Mouse (Mus musculus) ovary, adult 10 weeks (tissue): Measurements from ENCODE around the gene Naa80. TPM values are rescaled to one million over a fixed set of nuclear protein-coding genes. Genes with fewer than 3 reads are reported as not detected.

Experiments
- polyA plus RNA-seq: library from polyadenylated mRNA; stranded (reverse); fragments of 350-450 nt; fragmentation: Illumina TruSeq; extraction: RNeasy Lipid Tissue Mini Kit (QIAGEN cat#74804); gene quantifications from one replicate; pipeline ENCODE4 v1.2.3, GENCODE M21; 2014

The Naa80 gene
- 5.5 TPM for polyA plus RNA-seq

DNA sequence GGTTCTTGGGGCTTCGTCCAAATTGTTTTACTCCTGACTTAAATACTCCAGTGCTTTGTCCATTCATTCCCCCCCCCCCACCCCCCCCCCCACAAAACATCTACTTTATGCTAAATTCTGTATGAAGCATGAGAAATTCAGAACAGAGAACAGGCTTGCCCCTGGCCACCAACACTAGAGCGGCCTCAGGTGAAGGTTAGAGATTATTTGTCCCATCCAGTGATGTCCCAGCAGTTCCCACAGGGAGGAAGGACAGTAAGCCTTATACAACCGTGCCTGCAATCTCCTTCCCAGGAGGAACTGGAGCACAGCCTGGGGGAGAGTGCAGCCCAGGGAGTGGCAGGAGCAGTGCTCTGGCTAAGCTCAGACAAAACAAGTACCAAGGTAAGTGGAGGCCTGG is at the start of gene Naa80:
Naa80 (plus strand) TSS at position 301 of the 400 bp plus-strand sequence.

DNA sequence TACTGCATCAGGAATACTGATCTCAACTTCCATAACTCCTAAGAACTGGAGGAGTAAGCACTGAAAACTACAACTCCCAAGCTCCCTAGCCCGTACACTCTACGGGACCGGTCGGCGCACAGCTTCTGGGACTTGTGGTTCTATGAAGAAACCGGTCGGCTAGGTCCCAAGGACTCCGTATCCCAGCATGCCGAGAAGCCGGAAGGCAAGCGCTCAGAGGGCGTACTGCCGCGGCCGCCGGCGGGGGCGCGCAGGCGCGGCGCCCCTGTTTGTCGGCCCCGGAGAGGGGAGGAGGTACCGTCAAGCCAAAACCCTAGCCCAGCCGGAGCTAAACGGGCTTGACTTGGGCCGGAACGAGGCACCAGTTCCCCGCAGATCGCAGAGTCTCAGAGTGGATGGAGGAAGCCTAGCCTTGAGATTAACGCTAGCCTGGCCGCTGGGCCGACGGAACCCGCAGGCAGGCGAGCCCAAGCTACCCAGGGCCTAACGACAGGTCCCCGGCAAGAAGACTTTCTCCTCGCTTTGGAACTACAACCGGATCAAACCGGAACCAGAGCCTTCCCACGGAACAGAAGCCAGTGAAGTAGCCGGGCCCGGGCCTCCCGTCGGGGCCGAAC is 44.8 kb upstream of the Naa80 start, which contains the start of gene Tmem115:
Tmem115 (plus strand) TSS at position 155 of the 617 bp plus-strand sequence.

DNA sequence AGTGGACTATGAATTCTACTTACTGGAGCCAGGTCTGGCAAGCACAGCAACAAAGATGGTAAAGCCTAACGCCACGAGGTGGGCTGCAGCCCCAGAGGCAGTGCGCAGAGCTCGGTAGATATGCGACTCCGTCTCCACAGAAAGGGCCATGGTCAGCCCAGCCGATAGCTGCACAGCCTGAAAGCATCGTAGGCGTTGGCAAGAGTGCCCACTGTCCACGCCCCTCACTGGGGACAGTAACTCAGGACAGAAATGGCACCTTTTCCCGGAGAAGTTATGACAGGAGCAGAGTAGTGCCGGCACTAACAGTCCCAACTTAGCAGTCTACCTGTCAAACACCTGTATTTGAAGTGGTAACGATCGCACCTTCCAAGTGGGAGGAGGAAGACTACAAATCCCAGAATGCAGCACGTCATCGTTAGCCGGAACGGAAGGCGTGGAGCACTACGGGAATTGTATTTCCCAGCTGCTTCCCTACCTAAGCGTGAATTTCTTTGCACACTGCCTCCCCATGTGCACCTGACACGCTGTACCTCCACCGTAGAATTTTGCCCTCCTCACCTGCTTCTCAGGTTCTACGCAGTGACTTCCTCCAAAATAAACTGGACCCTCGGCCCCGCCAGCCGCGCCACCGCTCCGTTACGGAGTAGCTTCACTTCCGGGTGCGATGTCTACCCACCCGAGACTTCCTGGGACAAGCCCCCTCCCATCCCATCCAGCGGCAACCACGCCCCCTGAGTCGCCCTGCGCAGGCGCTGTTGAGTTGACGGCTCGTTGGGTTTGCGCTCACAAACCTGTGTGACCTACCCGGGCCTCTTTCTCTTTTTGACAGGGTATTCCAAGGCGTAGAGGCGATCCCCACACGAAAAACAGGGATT is 37.0 kb upstream of the Naa80 start, which contains the start of the genes Cyb561d2 and Nprl2:
Cyb561d2 (minus strand) TSS at position 720 of the 878 bp plus-strand sequence.
Nprl2 (plus strand) TSS at position 753 of the 878 bp plus-strand sequence.

DNA sequence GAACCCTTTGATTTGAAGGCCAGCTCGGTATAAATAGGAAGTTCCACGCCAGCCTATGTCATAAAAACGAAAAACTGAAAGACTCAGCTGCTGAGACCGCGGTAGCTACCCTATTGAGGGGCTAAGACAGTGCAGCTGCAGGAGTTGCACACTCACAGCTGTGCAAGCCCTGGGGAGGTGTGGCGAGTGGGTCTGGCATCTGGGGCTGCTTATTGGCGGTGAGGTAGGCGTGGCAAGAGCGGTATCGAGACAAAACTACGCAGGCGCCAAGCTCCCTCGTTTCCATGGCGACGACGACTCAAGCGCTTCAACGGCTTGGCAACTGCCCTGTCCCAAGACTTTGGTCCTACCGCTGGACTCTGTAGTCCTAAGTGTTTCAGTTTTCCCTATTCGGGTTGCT is 31.7 kb upstream of the Naa80 start, which contains the start of gene Zmynd10:
Zmynd10 (plus strand) TSS at position 273 of the 400 bp plus-strand sequence.

DNA sequence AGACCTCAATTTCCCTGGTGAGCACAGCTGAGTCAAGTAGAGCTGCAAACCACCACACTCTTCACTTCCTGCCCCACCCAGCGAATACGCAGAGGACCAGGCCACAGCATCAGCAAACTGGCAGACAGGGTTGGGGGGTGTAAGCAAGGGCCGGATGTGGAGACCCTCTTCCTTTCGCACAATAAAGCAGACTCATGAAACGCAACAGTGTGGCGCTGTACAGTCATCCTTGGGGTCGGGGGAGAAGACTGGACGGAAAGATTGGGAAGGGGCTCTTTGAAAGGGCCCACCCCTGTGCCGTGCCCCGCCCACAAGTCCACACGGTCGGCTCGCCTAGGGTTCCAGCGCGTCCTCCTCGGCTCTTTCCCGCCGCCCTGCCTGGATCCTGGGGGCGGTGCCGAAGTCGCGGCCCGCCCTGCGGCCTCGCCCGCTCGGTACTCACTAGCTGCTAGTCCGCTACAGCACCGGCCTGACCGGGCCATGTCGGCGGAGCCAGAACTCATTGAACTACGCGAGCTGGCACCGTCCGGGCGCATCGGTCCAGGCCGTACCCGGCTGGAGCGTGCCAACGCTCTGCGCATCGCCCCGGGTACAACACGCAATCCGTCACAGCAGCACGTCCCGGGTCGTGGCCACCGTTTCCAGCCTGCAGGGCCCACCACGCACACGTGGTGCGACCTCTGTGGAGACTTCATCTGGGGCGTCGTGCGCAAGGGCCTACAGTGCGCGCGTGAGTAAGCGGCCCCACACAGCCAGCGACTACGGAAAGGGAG is 27.4 kb upstream of the Naa80 start, which contains the start of gene Rassf1:
Rassf1 (plus strand) TSS at position 439 of the 773 bp plus-strand sequence.

DNA sequence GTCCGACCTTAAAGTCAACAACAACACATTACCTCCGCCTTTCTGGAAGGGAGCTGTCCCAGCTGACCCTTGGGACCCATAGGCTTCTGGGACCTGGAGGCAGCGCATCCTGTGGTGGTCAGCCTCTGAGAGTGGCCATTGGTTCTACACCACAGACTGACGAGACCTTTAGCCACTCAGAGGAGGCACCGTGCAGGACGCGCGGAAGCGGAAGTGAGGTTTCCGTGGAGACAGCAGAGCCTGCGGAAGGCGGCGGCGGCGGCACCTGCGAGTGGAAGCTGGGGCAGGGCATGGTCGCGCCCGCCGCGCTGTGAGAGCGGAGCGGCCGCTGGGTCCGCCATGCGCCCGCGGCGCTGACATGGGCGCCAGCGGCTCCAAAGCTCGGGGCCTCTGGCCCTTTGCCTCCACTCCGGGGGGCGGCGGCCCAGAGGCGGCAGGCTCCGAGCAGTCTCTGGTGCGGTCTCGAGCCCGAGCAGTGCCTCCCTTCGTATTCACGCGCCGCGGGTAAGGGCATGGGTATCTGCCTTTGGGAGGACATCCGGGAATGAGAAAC is 15.6 kb upstream of the Naa80 start, which contains the start of gene Tusc2:
Tusc2 (plus strand) TSS at position 227 of the 553 bp plus-strand sequence.

DNA sequence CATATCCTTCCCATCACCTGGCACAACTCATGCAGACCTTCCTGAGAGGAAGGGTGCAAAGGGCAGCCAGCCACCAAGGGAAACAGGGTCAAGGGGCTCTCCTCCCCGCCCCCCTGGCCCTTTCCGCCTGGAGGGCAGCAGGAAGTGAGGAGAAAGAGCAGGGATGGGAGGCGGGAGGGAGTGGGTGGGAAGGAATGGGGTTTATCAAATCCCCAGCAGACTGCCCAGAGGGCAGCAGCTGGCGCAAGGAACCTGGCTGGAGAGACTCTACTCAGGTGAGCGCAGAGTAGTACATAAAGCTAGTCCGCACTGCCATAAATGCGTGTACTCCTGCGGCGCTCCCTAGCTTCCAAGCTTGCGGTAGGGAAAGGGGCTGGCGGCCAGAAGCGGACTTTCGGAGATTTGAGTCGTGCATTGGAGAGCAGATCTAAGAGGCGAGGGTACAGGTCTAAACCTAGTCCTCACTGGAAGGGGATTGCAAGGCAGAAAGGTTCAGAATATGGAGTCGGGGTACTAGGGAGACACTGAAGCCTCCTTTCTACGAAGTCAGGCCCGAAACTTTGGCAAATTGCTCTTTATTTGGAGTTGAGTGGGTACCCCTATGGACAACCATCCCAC is 10.9 kb upstream of the Naa80 start, which contains the start of gene Hyal2:
Hyal2 (plus strand) TSS at position 244 of the 618 bp plus-strand sequence.

DNA sequence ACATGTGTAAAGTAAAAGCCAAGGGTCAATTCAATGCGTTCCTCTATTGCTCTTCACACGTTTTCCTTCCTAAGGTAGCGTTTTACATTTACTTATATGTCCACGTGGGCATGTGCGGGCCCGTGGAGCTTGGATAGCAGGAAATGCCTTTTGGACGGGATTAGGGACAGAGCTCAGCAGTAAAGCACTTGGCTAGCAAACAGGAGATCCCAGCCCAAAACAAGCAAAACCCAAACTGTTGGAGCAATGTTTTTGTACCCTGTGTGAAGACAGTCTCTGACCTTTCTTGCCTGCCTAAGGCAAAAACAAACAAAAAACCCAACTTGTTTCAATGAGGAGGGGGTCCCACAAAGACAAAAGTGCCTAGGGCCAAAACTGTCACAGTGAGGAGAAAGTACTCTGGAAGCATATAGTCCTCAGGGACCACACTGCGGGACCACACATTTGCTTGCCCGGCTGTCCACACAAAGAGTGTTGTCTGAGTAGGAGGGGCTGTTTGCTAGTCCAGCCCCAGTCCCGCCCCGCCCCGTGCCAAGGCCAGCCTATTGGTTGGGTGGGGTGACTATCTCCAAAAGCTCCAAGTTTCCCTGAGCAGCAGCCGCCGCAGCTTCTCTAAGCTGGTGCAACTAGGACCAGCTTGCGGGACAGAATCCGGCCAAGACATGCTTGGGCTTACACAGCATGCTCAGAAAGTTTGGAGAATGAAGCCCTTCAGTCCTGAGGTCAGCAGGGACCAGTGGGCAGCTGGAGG is 2.2 kb upstream of the Naa80 start, which contains the start of gene Hyal1:
Hyal1 (plus strand) TSS at position 571 of the 751 bp plus-strand sequence.

DNA sequence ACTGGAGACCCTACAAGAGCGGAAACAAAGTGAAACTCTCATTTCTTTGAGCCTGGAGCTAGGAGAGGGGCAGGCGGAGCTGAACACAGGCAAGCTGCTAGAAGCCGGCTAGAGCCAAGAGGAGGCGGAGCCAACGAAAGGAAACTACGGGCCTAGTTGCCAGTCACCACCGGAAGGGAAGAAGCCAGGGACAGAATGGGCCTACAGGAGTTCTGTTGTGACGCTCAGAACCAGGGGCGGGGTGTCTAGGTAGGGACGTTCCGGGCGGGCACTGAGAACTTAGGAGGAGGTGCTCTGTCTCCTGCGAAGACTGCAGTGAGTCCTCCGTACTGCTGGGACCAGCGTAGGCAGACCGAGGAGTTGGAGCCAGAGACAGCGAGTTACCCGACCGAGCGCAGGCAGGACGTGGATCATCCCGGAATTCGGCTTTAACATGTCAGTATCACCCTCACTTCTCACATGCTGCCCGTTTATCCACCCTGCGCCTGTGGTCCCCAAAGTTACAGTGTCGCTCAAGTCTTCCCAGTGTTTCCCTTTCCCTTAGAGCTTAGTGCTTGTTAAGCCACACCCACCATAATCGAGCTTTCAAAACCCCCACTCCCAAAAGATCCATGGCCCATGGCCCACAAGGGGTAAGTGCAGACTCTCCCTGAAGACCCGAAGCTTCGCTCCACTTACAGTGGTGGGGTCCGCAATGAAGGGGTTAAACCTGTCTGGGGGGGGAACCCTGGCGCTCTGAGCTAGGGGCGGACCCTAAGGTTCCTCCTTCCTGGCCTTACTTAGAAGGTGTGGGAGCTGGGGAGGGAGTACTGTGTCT is 2.0 kb downstream of the Naa80 start, which contains the start of gene Hyal3:
Hyal3 (plus strand) TSS at position 318 of the 817 bp plus-strand sequence.

DNA sequence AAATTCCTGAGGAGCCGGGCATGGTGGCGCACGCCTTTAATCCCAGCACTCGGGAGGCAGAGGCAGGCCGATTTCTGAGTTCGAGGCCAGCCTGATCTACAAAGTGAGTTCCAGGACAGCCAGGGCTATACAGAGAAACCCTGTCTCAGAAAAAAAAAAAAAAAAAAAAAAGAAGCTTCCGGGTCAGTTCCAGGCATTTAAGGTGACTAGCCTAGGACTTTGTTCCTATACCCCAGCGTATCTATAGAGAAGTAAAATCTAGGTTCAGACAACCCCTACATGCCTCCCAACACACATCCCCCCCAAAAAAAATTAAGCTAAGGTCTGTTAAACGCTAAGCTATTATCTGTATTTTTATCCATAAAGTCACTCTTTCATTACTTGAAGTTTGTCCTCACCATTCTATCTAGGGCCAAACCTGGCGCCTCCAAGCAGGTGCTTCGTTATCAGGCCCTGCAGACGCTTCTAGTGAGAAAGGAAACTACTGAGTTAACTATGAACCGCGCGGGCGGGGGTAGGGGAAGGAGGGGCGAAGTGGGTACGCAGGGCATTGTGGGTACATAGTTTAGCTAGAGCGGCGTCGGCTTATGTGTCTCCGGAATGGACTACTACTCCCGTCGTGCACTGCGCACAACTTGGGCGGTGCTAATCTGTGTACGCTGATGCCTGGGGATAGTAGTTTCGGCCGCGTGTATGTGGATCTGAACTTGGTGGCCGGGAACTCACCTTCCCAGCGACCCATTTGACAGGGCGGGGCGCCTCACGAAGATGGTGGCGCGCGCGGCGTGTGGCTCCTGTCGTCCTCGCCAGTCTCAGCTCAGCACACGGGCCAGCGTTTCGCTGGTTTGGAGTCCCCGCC is 8.5 kb downstream of the Naa80 start, which contains the start of gene Ifrd2:
Ifrd2 (plus strand) TSS at position 669 of the 859 bp plus-strand sequence.

DNA sequence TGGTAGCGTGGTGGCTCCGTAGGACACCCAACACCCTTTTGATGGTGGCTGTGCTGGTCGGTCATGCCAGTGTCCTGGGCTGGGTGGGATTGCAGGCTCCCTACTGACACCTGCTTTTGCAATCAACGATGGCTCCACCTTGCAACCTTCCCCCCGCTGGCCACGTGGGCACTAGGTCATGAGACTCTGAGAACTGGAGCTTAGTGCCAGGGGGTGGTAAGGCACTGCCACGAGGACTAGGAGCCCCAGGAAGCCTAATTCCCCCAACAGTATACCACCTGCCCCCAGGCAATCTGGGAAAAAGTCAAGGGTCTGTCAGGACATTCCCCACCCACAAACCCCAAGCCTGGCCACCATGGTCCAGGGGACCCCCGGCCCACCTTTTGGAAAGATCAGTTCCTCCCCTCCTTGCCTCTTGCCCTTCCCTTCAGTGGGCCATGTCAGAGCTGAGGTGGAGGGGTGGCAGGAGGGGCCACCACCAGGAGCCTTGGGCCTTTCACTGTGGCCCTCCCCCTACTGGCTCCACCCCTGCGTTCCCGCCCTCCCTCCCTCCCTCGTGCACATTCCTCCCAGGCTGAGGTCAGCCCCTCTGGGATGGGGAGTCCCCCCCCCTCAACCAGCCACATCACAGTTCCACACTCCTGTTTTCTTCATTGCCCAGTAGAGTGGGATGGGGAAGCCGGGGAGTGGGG is 30.2 kb downstream of the Naa80 start, which contains the start of gene Sema3b:
Sema3b (minus strand) TSS at position 489 of the 692 bp plus-strand sequence.

Other genes with a start within 250 kb of the Naa80 start
- 1.2 TPM for gene Hemk1, start 240.5 kb upstream of the Naa80 start, polyA plus RNA-seq
- gene 6430571L13Rik, start 238.3 kb upstream of the Naa80 start, polyA plus RNA-seq: not detected
- 0.26 TPM for gene Cacna2d2, start 179.3 kb upstream of the Naa80 start, polyA plus RNA-seq
- not detected for gene Tmem115, start 44.9 kb upstream of the Naa80 start, polyA plus RNA-seq
- 4.6 TPM for gene Cyb561d2, start 36.7 kb upstream of the Naa80 start, polyA plus RNA-seq
- 0.31 TPM for gene Nprl2, start 36.7 kb upstream of the Naa80 start, polyA plus RNA-seq
- not detected for gene Zmynd10, start 31.6 kb upstream of the Naa80 start, polyA plus RNA-seq
- gene Rassf1, start 27.3 kb upstream of the Naa80 start, polyA plus RNA-seq: 7.7 TPM
- 20.4 TPM for gene Tusc2, start 15.6 kb upstream of the Naa80 start, polyA plus RNA-seq
- gene Hyal2, start 10.9 kb upstream of the Naa80 start, polyA plus RNA-seq: 0.66 TPM
- gene Hyal1, start 2.0 kb upstream of the Naa80 start, polyA plus RNA-seq: 2.8 TPM
- gene Hyal3, start 1.9 kb downstream of the Naa80 start, polyA plus RNA-seq: 0.34 TPM
- 18.3 TPM for gene Ifrd2, start 8.8 kb downstream of the Naa80 start, polyA plus RNA-seq
- gene Sema3b, start 30.3 kb downstream of the Naa80 start, polyA plus RNA-seq: 1.2 TPM
- gene Gnai2, start 56.5 kb downstream of the Naa80 start, polyA plus RNA-seq: 37.4 TPM
- 1.1 TPM for gene Slc38a3, start 90.6 kb downstream of the Naa80 start, polyA plus RNA-seq
- not detected for gene Gnat1, start 100.8 kb downstream of the Naa80 start, polyA plus RNA-seq
- 0.57 TPM for gene Sema3f, start 131.6 kb downstream of the Naa80 start, polyA plus RNA-seq
- 190 TPM for gene Rbm5, start 192.1 kb downstream of the Naa80 start, polyA plus RNA-seq